Mouse (Mus musculus) myocyte (in vitro differentiated cells): ENCODE measurements around the gene Kcnq5. TPM values are rescaled to one million over a fixed set of nuclear protein-coding genes. Genes with fewer than 3 reads are reported as not detected.

Experiments used
- H3K27me3 ChIP-seq: one replicate; pipeline ENCODE4 v1.6.1; 2011; ENCODE audit not compliant: control insufficient read depth, insufficient read depth, insufficient read length
- H3K36me3 ChIP-seq: one replicate; pipeline ENCODE4 v1.6.1; 2011; ENCODE audit not compliant: control insufficient read depth, insufficient read depth
- H3K4me2 ChIP-seq: one replicate; pipeline ENCODE4 v1.6.1; 2011; ENCODE audit warnings: low read depth, control low read depth
- H3K4me3 ChIP-seq: one replicate; pipeline ENCODE4 v1.5.1; 2011; ENCODE audit warnings: mild to moderate bottlenecking, control low read depth, moderate library complexity
- H3K79me2 ChIP-seq: one replicate; pipeline ENCODE4 v1.6.1; 2011; ENCODE audit not compliant: control insufficient read depth, insufficient read depth
- H3ac ChIP-seq: one replicate; pipeline ENCODE4 v1.6.1; 2011; ENCODE audit not compliant: control insufficient read depth, insufficient read length
- CEBPB ChIP-seq: IDR thresholded peaks from 2 replicates; pipeline ENCODE4 v1.6.1; 2011; ENCODE audit warnings: mild to moderate bottlenecking, moderate library complexity; ENCODE audit not compliant: poor library complexity, insufficient read depth, severe bottlenecking
- E2F4 ChIP-seq: IDR thresholded peaks from one replicate; pipeline ENCODE4 v1.6.1; 2011; ENCODE audit warnings: mild to moderate bottlenecking, control low read depth, moderate library complexity; ENCODE audit not compliant: insufficient read depth
- MAX ChIP-seq: IDR thresholded peaks from one replicate; pipeline ENCODE4 v1.6.1; 2011; ENCODE audit warnings: low read depth, mild to moderate bottlenecking, control low read depth
- MYOD1 ChIP-seq, 3 experiments: IDR thresholded peaks; one replicate each; pipeline ENCODE4 v1.6.1; 2011; ENCODE audit warnings: control low read depth in 2 of 3, low read depth in 2 of 3, mild to moderate bottlenecking in 2 of 3, moderate library complexity in 1 of 3; ENCODE audit not compliant: insufficient read length in 2 of 3, control insufficient read depth in 1 of 3
- MYOG ChIP-seq, 3 experiments: IDR thresholded peaks; one replicate each; pipeline ENCODE4 v1.6.1; 2011; ENCODE audit warnings: control low read depth in 2 of 3, low read depth in 2 of 3, mild to moderate bottlenecking in 2 of 3; ENCODE audit not compliant: insufficient read length in 2 of 3, control insufficient read depth in 1 of 3, insufficient read depth in 1 of 3
- POLR2A ChIP-seq: IDR thresholded peaks from one replicate; pipeline ENCODE4 v1.6.1; 2011; ENCODE audit warnings: low read depth, mild to moderate bottlenecking, control low read depth, moderate library complexity; ENCODE audit not compliant: insufficient read length
- POLR2AphosphoS2 ChIP-seq: IDR thresholded peaks from one replicate; pipeline ENCODE4 v1.6.1; 2011; ENCODE audit warnings: low read depth, control low read depth; ENCODE audit not compliant: insufficient read length
- REST ChIP-seq: IDR thresholded peaks from one replicate; pipeline ENCODE4 v1.6.1; 2011; ENCODE audit warnings: mild to moderate bottlenecking, control low read depth, moderate library complexity; ENCODE audit not compliant: insufficient read depth, insufficient read length
- SRF ChIP-seq: IDR thresholded peaks from one replicate; pipeline ENCODE4 v1.6.1; 2011; ENCODE audit warnings: low read depth; ENCODE audit not compliant: control insufficient read depth, insufficient read length
- TCF12 ChIP-seq: IDR thresholded peaks from one replicate; pipeline ENCODE4 v1.6.1; 2011; ENCODE audit warnings: mild to moderate bottlenecking, control low read depth; ENCODE audit not compliant: poor library complexity, insufficient read depth, severe bottlenecking
- TCF3 ChIP-seq: IDR thresholded peaks from one replicate; pipeline ENCODE4 v1.6.1; 2011; ENCODE audit warnings: low read depth, control low read depth; ENCODE audit not compliant: insufficient read length
- USF1 ChIP-seq: IDR thresholded peaks from one replicate; pipeline ENCODE4 v1.6.1; 2011; ENCODE audit warnings: low read depth, mild to moderate bottlenecking, control low read depth, moderate library complexity
- polyA plus RNA-seq: library from polyadenylated mRNA; unstranded; fragments of >200 nt; fragmentation: generic; extraction: Trizol; gene quantifications from one replicate; pipeline ENCODE4 v1.2.1, GENCODE M21; 2012; ENCODE audit warnings: missing spikeins

Kcnq5 gene
- polyA plus RNA-seq, 1 experiment = not detected

DNA sequence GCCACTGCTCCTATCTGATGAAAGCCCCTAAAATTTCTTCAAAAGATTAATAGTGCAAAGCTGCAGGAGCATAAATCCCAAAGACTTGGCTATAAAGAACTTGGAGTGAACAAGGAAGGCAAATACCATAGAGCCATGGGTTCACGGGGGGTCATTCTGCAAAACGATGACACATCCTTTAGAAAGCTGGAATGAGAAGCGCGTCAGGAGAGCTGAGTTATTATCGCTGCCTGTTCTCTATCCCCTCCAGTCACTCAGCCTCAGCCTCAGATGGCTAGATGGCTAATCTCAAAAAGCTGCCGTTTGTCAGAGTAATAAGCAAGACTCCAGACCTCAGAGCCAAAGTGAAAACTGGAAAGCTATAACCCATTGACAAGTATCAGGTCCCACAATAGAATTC lies 42.5 kb downstream of the Kcnq5 start:
- TF ChIP-seq USF1 = no peak
- TF ChIP-seq POLR2A = no peak
- TF ChIP-seq TCF3 = no peak
- TF ChIP-seq E2F4 = no peak
- TF ChIP-seq MYOD1 (IDR thresholded peaks at IDR 0.05; ENCODE audit: control insufficient read depth in 1 of 3, insufficient read length in 2 of 3, low read depth in 2 of 3) = no peak
- no peak for TF ChIP-seq CEBPB
- TF ChIP-seq TCF12 = no peak
- TF ChIP-seq MAX = no peak
- no peak for TF ChIP-seq SRF
- no peak for TF ChIP-seq MYOG (IDR thresholded peaks at IDR 0.05; ENCODE audit: control insufficient read depth in 1 of 3, insufficient read depth in 1 of 3, insufficient read length in 2 of 3, low read depth in 2 of 3)
- TF ChIP-seq REST = no peak
- TF ChIP-seq POLR2AphosphoS2 = no peak
- no peak overlapping the region for H3K4me2 ChIP-seq
- H3K27me3 ChIP-seq = no peaks in the 10 kb centered on the region
- H3K79me2 ChIP-seq = no peaks in the 10 kb centered on the region
- no peak overlapping the region for H3K4me3 ChIP-seq
- H3ac ChIP-seq = no peak overlapping the region
- H3K36me3 ChIP-seq = no peaks in the 10 kb centered on the region

DNA sequence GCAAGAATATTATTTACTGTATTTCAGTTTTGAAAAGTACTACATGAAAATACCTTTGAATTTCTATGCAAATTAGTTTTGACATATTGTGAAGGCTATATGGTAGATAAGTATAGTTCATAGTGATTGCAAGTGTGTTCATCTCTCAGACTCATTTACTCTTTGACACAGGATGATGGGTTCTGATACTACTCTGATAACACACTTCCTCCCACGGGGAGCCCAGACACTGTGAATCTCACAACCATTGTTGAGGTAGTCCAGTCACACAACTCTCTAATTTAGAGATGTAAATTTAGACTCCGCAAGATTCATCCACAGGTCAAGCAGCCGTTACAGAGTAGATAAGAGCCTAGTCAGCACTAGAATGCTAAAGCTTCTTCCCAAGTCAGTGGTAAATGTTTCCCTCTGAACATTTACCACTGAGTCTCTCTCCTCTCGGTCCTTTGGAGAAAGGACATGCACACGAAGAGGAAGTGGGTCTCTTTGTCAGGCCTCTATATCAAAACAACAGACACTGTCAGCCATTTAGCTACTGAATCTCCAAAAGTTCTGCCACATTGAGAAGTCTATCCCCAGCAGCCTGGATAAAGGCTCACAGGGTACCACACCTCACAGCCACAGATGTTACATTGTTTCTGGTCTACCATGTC lies 65.5 kb downstream of the Kcnq5 start:
- H3K79me2 ChIP-seq = no peaks in the 10 kb centered on the region
- H3K4me3 ChIP-seq = no peak overlapping the region
- H3K36me3 ChIP-seq = no peaks in the 10 kb centered on the region
- no peak overlapping the region for H3K4me2 ChIP-seq
- no peaks in the 10 kb centered on the region for H3K27me3 ChIP-seq
- H3ac ChIP-seq = no peak overlapping the region
- TF ChIP-seq TCF3 (no peak), MAX (no peak), MYOG (IDR thresholded peaks at IDR 0.05; ENCODE audit: control insufficient read depth in 1 of 3, insufficient read depth in 1 of 3, insufficient read length in 2 of 3, low read depth in 2 of 3) (no peak), TCF12 (no peak), SRF (no peak), POLR2A (no peak), CEBPB (no peak), USF1 (no peak), REST (no peak), POLR2AphosphoS2 (no peak)

DNA sequence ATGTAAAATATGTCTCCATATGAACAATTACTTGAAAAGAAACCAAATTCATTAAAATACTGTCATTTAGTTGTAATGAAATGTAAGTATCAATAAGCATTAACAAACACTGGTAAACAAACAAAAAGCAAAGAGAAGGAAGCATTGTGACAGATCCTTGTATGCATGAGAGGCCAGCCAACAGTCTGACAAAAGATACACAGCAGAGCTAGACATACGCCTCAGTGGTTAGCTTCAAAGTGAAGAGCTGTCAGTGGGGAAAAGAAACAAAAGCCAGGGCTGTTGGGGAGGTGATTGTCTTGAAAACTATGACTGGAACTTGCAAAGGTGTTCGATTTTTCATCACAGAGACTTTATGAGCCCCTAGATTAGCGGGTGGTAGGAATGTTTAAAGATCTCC lies 78.0 kb downstream of the Kcnq5 start:
- Histone ChIP-seq H3K27me3 (no peaks in the 10 kb centered on the region), H3K79me2 (no peaks in the 10 kb centered on the region), H3K4me2 (no peak overlapping the region), H3ac (no peak overlapping the region), H3K36me3 (no peaks in the 10 kb centered on the region), H3K4me3 (no peak overlapping the region)
- TF ChIP-seq CEBPB (no peak), MYOD1 (IDR thresholded peaks at IDR 0.05; ENCODE audit: control insufficient read depth in 1 of 3, insufficient read length in 2 of 3, low read depth in 2 of 3) (no peak), E2F4 (no peak), SRF (no peak), TCF3 (no peak), REST (no peak), POLR2A (no peak), MYOG (IDR thresholded peaks at IDR 0.05; ENCODE audit: control insufficient read depth in 1 of 3, insufficient read depth in 1 of 3, insufficient read length in 2 of 3, low read depth in 2 of 3) (no peak), MAX (no peak), TCF12 (no peak), USF1 (no peak), POLR2AphosphoS2 (no peak)

DNA sequence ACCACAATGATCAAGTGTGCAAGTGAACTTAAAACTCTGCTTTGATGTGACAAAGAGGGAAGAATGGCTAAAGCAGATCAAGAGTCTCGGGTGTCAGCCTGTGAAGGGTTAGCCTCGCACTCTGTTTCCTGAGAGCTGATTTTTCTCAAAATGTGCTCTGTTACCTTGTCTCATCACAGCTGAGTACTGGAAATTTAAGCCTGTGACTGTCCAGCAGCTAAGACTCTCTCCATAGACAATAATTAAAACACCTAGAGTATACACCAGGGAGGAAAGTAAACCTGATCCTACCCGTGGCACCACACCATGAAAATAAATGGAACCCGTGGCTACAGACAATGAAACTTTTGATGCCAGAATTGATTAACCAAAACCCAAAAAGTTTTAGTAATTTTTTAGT lies 90.9 kb downstream of the Kcnq5 start:
- H3K4me3 ChIP-seq = no peak overlapping the region
- H3K36me3 ChIP-seq = no peaks in the 10 kb centered on the region
- TF ChIP-seq MYOD1 (IDR thresholded peaks at IDR 0.05; ENCODE audit: control insufficient read depth in 1 of 3, insufficient read length in 2 of 3, low read depth in 2 of 3) (no peak), SRF (no peak), POLR2A (no peak), TCF12 (no peak), POLR2AphosphoS2 (no peak), USF1 (no peak), MYOG (IDR thresholded peaks at IDR 0.05; ENCODE audit: control insufficient read depth in 1 of 3, insufficient read depth in 1 of 3, insufficient read length in 2 of 3, low read depth in 2 of 3) (no peak), CEBPB (no peak), TCF3 (no peak), REST (no peak), E2F4 (no peak), MAX (no peak)
- no peak overlapping the region for H3K4me2 ChIP-seq
- no peak overlapping the region for H3ac ChIP-seq
- H3K79me2 ChIP-seq = no peaks in the 10 kb centered on the region
- no peaks in the 10 kb centered on the region for H3K27me3 ChIP-seq

DNA sequence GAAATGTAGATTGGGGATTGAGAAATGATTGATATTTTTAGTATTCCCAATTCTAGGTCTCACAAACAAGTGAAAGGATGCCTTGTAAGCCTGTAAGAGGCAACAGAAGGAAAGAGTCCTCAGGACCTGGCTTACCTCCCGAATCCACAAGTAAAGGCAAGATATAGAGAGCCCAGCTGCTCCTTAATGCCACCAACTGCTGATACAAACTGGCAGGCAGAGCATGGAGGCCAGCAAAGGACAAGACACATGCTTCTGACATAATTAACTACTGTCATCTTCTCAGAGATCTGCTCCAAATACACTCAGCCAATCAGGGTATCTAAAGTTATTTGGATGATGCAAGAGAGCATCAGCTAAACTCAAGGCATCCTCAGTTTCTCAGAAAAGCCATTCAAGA lies 93.3 kb downstream of the Kcnq5 start:
- Histone ChIP-seq H3K36me3 (no peaks in the 10 kb centered on the region), H3K27me3 (no peaks in the 10 kb centered on the region), H3K4me2 (no peak overlapping the region), H3K4me3 (no peak overlapping the region), H3K79me2 (no peaks in the 10 kb centered on the region), H3ac (no peak overlapping the region)
- TF ChIP-seq TCF12 (no peak), MYOG (IDR thresholded peaks at IDR 0.05; ENCODE audit: control insufficient read depth in 1 of 3, insufficient read depth in 1 of 3, insufficient read length in 2 of 3, low read depth in 2 of 3) (no peak), E2F4 (no peak)
